Mouse (Mus musculus): ENCODE measurements around the gene Zmym5. TPM values are rescaled to one million over a fixed set of nuclear protein-coding genes. Genes with fewer than 3 reads are reported as not detected.

The Zmym5 gene
- 29.7 and 32.0 TPM in 2 replicates for polyA plus RNA-seq (2012; rRNA removed)

GRCm38 (mm10) chr14:56811701-56812339 lies at the start of gene Zmym5:
Zmym5 (minus strand) TSS chr14:56811716.

GRCm38 (mm10) chr14:56778200-56778932 lies 33.1 kb downstream of the Zmym5 start, which contains the start of gene Pspc1:
Pspc1 (minus strand) TSS chr14:56778316.

Other genes with a start within 250 kb of the Zmym5 start
- gene Cenpj, start 236.3 kb downstream of the Zmym5 start, polyA plus RNA-seq (2012; rRNA removed), result 8.1 and 8.6 TPM in 2 replicates
- gene Parp4, start 236.1 kb downstream of the Zmym5 start, polyA plus RNA-seq (2012; rRNA removed), result 1.2 and 1.7 TPM in 2 replicates
- gene Mphosph8, start 143.5 kb downstream of the Zmym5 start, polyA plus RNA-seq (2012; rRNA removed), result 28.4 and 31.0 TPM in 2 replicates
- gene Pspc1, start 33.4 kb downstream of the Zmym5 start, polyA plus RNA-seq (2012; rRNA removed), result 62.5 and 71.8 TPM in 2 replicates
- 61.6 and 65.6 TPM in 2 replicates for gene Zmym2, start 74.9 kb upstream of the Zmym5 start, polyA plus RNA-seq (2012; rRNA removed)
- gene Gja3, start 246.4 kb upstream of the Zmym5 start, polyA plus RNA-seq (2012; rRNA removed), result 0.41 and 1.0 TPM in 2 replicates